Mouse (Mus musculus): ENCODE data around the gene R3hcc1l.

Gene R3hcc1l

GRCm38 (mm10) chr19:42518620-42519310 lies at the start of gene R3hcc1l:
R3hcc1l (plus strand) TSS chr19:42518759.
- DNase-seq, result peak; percentile 99

- no peak for DNase-seq
Observed at GRCm38 (mm10) chr19:42471571-42471970, 47.0 kb upstream of the R3hcc1l start.

- DNase-seq, result no peak
Observed at GRCm38 (mm10) chr19:42472831-42473230, 45.7 kb upstream of the R3hcc1l start.

GRCm38 (mm10) chr19:42477769-42478168 lies 40.8 kb upstream of the R3hcc1l start:
- no peak for DNase-seq

- no peak for DNase-seq
Observed at GRCm38 (mm10) chr19:42478303-42478702, 40.3 kb upstream of the R3hcc1l start.

GRCm38 (mm10) chr19:42485443-42485842 lies 33.1 kb upstream of the R3hcc1l start:
- DNase-seq, result no peak

GRCm38 (mm10) chr19:42487261-42487660 lies 31.3 kb upstream of the R3hcc1l start:
- DNase-seq, result no peak

- DNase-seq, result no peak
Observed at GRCm38 (mm10) chr19:42493257-42493917, 25.2 kb upstream of the R3hcc1l start.

- no peak for DNase-seq
Observed at GRCm38 (mm10) chr19:42504156-42504555, 14.4 kb upstream of the R3hcc1l start.

- DNase-seq, result no peak
Observed at GRCm38 (mm10) chr19:42509625-42510024, 8.9 kb upstream of the R3hcc1l start.

GRCm38 (mm10) chr19:42510276-42511171 lies 8.0 kb upstream of the R3hcc1l start:
- no peak for DNase-seq

- DNase-seq, result no peak
Observed at GRCm38 (mm10) chr19:42515656-42516055, 2.9 kb upstream of the R3hcc1l start.

GRCm38 (mm10) chr19:42516121-42516520 lies 2.4 kb upstream of the R3hcc1l start:
- DNase-seq, result no peak

- DNase-seq, result peak; percentile 27
Observed at GRCm38 (mm10) chr19:42517957-42518619, 471 bp upstream of the R3hcc1l start.

- DNase-seq, result peak; percentile 12
Observed at GRCm38 (mm10) chr19:42519760-42520159, 1.2 kb downstream of the R3hcc1l start.

GRCm38 (mm10) chr19:42524703-42525102 lies 6.1 kb downstream of the R3hcc1l start:
- no peak for DNase-seq

- DNase-seq, result no peak
Observed at GRCm38 (mm10) chr19:42529992-42530437, 11.5 kb downstream of the R3hcc1l start.

GRCm38 (mm10) chr19:42534427-42534826 lies 15.9 kb downstream of the R3hcc1l start:
- DNase-seq, result no peak

- no peak for DNase-seq
Observed at GRCm38 (mm10) chr19:42537600-42537999, 19.0 kb downstream of the R3hcc1l start.

GRCm38 (mm10) chr19:42538911-42539310 lies 20.4 kb downstream of the R3hcc1l start:
- no peak for DNase-seq

GRCm38 (mm10) chr19:42539414-42540189 lies 21.0 kb downstream of the R3hcc1l start:
- DNase-seq, result no peak

- no peak for DNase-seq
Observed at GRCm38 (mm10) chr19:42540649-42541048, 22.1 kb downstream of the R3hcc1l start.
